Mouse (Mus musculus): Measurements from ENCODE around the gene Zfp362. TPM values are rescaled to one million over a fixed set of nuclear protein-coding genes. Genes with fewer than 3 reads are reported as not detected.
A peak's percentile ranks its signal among the peaks of the same experiment; 100 is the strongest.

The Zfp362 gene
- polyA plus RNA-seq, 1 experiment from 2014 or later = 45.5 TPM

DNA sequence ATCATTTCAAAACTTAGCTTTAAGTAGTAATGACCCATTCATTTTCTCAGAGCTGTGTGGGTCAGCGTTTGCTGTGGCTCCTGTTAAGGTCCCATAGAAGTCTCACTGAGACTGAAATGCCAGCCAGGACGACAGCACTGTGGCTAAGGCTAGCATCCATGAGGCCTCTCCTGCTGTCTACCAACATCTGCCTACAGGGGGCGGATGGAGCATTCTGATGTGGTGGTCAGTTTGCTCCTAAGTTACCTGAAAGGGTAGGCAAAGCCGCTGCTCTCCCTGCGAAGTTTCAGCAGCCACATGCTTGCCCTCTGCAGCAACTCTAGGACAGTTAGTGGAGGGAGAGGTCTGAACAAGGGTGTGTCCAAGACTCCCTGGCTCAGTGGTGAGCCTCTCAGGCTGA, 54.8 kb downstream of the Zfp362 start:
- H3K4me1 ChIP-seq = peaks cover 10% of the 10 kb centered on the region
- H3K9me3 ChIP-seq = no peaks in the 10 kb centered on the region
- ATAC-seq (replicated peaks) = no peak
- peaks cover 92% of the 10 kb centered on the region for H3K36me3 ChIP-seq
- WGBS = 49% methylated on average over 5 of the region's 5 CpGs
- no peak overlapping the region for H3K4me3 ChIP-seq
- H3K4me2 ChIP-seq (replicated peaks) = no peak overlapping the region
- H3K9ac ChIP-seq (replicated peaks) = no peak overlapping the region
- H3K27me3 ChIP-seq = no peaks in the 10 kb centered on the region
- no peak overlapping the region for H3K27ac ChIP-seq (replicated peaks)

- H3K4me1 ChIP-seq = peaks cover 10% of the 10 kb centered on the region
- 0 out of 2 replicates have a peak overlapping the region, but pooled peaks have one; percentile 0 for H3K27ac ChIP-seq (replicated peaks)
- WGBS = 95% methylated on average over 7 of the region's 7 CpGs
- ATAC-seq (replicated peaks) = no peak
- no peak overlapping the region for H3K4me2 ChIP-seq (replicated peaks)
- H3K9ac ChIP-seq (replicated peaks) = no peak overlapping the region
- H3K27me3 ChIP-seq = no peaks in the 10 kb centered on the region
- H3K4me3 ChIP-seq = no peak overlapping the region
- peaks cover 96% of the 10 kb centered on the region for H3K36me3 ChIP-seq
- no peaks in the 10 kb centered on the region for H3K9me3 ChIP-seq
Measured at GRCm38 (mm10) chr4:128748309-128748708, 57.5 kb downstream of the Zfp362 start.

DNA sequence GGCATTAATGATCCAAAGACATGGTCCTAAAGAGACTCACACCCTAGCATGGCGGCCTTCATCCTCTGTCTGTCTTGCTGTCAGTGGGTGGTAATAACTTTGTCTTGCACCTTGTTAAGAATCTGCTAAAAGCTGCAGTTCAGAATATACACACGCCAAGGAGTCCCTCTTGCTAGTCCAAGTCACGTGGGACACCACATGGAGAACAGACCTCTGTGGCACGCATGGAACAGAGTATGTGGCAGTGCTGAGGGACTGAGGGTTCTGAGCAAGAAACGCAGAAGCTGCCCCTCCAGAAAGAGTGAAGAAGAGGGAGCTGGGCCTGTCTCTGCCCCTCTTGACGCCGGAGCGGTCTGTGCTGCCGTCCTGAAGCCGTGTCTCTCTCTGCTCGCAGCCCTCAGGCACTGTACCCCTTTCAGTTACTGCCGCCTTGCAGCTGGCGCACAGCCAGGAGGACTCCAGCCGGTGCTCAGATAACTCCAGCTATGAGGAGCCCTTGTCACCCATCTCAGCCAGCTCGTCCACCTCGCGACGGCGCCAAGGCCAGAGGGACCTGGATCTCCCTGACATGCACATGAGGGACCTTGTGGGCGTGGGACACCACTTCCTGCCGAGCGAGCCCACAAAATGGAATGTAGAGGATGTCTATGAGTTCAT, 58.1 kb downstream of the Zfp362 start:
- 68% methylated on average over 22 of the region's 22 CpGs for WGBS
- no peak overlapping the region for H3K4me3 ChIP-seq
- H3K4me1 ChIP-seq = peaks cover 14% of the 10 kb centered on the region
- ATAC-seq (replicated peaks) = no peak; the same call in 1 of the 2 replicates
- no peak overlapping the region; the same call in 1 of the 2 replicates for H3K27ac ChIP-seq (replicated peaks)
- no peak overlapping the region for H3K4me2 ChIP-seq (replicated peaks)
- no peaks in the 10 kb centered on the region for H3K27me3 ChIP-seq
- H3K36me3 ChIP-seq = peaks cover 90% of the 10 kb centered on the region
- no peak overlapping the region for H3K9ac ChIP-seq (replicated peaks)
- no peaks in the 10 kb centered on the region for H3K9me3 ChIP-seq

GRCm38 (mm10) chr4:128745160-128745559, 60.7 kb downstream of the Zfp362 start:
- no peak for ATAC-seq (replicated peaks)
- no peak overlapping the region for H3K27ac ChIP-seq (replicated peaks)
- peaks cover 25% of the 10 kb centered on the region for H3K4me1 ChIP-seq
- H3K9ac ChIP-seq (replicated peaks) = no peak overlapping the region
- 91% methylated on average over 8 of the region's 8 CpGs for WGBS
- H3K27me3 ChIP-seq = no peaks in the 10 kb centered on the region
- no peak overlapping the region for H3K4me2 ChIP-seq (replicated peaks)
- no peak overlapping the region for H3K4me3 ChIP-seq
- no peaks in the 10 kb centered on the region for H3K9me3 ChIP-seq
- H3K36me3 ChIP-seq = peaks cover 65% of the 10 kb centered on the region

DNA sequence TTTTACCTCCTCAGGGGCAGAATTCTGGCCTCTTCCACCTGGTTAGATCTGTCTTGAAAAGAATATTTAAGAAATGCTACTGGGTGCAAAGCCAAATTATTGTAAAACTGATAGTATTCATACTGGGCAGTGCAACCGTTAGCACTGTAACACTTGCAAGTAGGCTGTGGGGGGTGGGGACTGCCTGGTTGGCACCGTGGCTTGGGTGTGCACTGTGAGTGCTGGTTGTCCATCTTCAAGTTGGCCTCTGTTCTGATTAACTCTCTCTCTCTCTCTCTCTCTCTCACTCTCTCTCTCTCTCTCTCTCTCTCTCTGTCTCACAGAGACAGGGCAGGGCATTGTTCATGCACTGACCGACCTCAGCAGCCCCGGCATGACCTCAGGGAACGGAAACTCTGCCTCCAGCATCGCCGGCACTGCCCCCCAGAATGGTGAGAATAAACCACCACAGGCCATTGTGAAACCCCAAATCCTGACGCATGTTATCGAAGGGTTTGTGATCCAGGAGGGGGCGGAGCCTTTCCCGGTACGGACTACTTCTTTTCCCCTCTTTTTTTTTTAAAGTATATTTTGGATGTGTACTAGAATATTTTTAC, 62.7 kb downstream of the Zfp362 start:
- H3K27me3 ChIP-seq = no peaks in the 10 kb centered on the region
- H3K4me2 ChIP-seq (replicated peaks) = no peak overlapping the region
- no peak overlapping the region for H3K9ac ChIP-seq (replicated peaks)
- H3K27ac ChIP-seq (replicated peaks) = no peak overlapping the region
- H3K4me3 ChIP-seq = no peak overlapping the region
- no peak for ATAC-seq (replicated peaks)
- H3K36me3 ChIP-seq = peaks cover 46% of the 10 kb centered on the region
- no peaks in the 10 kb centered on the region for H3K9me3 ChIP-seq
- H3K4me1 ChIP-seq = peaks cover 29% of the 10 kb centered on the region
- WGBS = 62% methylated on average over 12 of the region's 12 CpGs

DNA sequence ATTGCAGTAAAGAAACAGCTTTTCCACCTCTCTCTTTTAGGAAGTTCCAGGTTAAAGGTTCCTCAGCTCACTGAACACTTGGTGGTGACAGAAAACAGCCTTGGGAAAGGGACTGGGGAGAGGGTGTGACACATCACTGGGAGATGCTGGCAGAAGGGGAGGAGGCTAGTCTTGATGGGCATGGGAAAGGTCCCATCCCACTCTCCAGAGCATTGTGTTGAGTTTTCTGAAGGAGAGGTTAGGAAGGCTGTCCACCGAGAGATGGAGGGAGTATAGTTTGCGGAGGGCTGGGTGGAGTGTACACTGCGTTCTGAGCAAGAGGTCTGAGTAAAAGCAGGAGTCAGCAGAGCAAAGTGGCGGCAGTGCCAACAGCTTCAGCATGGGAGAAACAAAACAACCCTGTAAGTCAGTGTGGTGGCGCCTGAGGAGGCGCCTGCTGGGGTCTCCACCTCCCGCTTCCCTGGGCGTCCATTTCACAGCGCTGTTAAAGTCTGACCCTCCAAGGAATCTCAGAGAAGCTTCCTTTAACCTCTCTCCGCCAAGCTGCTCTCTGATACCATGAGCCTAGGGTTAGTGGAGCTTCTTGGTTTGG, 63.4 kb downstream of the Zfp362 start:
- H3K9me3 ChIP-seq = no peaks in the 10 kb centered on the region
- peaks cover 32% of the 10 kb centered on the region for H3K4me1 ChIP-seq
- H3K4me3 ChIP-seq = no peak overlapping the region
- H3K27me3 ChIP-seq = no peaks in the 10 kb centered on the region
- no peak; the same call in 1 of the 2 replicates for ATAC-seq (replicated peaks)
- 45% methylated on average over 10 of the region's 10 CpGs for WGBS
- peaks cover 39% of the 10 kb centered on the region for H3K36me3 ChIP-seq
- H3K9ac ChIP-seq (replicated peaks) = no peak overlapping the region
- peak overlapping the region; percentile 28; the same call in 1 of the 2 replicates for H3K27ac ChIP-seq (replicated peaks)
- no peak overlapping the region for H3K4me2 ChIP-seq (replicated peaks)

DNA sequence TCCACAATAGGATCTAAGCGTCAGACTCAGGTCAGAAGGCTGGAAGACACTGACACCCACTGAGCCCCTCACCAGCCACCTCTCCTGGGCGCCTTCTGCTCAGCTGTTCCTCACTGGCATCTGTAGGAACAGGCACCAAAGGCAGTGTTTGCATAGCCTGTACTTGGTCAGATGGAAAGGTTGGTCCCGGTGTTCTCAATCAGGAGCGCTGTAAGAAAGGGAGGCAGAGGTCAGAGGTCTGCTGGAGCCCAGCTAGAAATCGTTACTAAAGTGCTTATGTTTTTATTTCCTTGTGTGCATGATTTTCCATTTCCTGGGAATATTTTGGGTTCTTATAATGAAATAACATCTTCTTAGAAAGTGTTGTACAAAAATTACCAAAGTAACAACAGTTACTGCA, 63.9 kb downstream of the Zfp362 start:
- peaks cover 32% of the 10 kb centered on the region for H3K4me1 ChIP-seq
- no peaks in the 10 kb centered on the region for H3K9me3 ChIP-seq
- H3K4me2 ChIP-seq (replicated peaks) = no peak overlapping the region
- H3K27me3 ChIP-seq = no peaks in the 10 kb centered on the region
- H3K27ac ChIP-seq (replicated peaks) = no peak overlapping the region
- no peak for ATAC-seq (replicated peaks)
- H3K9ac ChIP-seq (replicated peaks) = no peak overlapping the region
- 42% methylated on average over 5 of the region's 5 CpGs for whole genome bisulfite sequencing
- H3K4me3 ChIP-seq = no peak overlapping the region
- peaks cover 33% of the 10 kb centered on the region for H3K36me3 ChIP-seq

GRCm38 (mm10) chr4:128740878-128741277, 65.0 kb downstream of the Zfp362 start:
- peaks cover 23% of the 10 kb centered on the region for H3K36me3 ChIP-seq

DNA sequence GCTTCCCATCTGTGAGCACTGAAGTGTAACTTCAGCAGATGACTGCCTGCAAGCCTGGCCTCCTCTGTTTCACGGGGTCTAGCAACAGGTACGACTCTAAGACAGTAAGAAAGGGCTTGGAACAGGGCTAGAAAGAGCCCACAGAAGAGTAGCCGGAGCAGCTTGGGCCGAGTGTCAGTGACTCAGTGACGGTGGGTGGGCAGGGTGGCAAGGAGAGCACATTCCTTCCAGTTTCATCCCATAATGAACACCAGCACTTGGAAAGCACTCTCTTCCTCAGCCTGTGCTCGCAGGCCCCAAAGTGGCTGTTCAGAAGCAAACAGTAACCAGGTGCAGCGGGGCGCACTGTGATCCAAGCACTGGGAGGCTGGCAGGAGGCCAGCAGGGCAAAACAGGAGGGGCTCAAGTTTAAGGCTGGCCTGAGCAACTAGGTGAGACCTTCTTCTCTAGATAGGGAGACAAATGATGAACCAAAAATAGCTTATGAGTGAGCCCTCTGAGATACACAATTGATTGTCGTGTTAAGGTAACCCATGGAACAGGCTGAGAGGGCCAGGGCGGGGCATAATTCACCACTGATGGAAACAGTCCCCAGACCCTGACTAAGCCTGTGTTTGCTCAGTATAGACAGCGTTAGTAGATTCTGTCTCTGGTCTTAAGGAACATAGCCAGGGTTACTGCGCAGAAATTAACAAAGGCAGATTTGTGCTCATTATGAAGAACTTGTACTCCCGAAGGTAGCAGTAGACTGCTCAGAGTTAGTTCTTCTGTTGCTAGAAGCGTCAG, 67.8 kb downstream of the Zfp362 start:
- Histone ChIP-seq H3K4me1 (peaks cover 69% of the 10 kb centered on the region), H3K9me3 (no peaks in the 10 kb centered on the region), H3K9ac (replicated peaks) (no peak overlapping the region; the same call in 1 of the 2 replicates), H3K36me3 (no peaks in the 10 kb centered on the region), H3K27me3 (no peaks in the 10 kb centered on the region), H3K27ac (replicated peaks) (peak overlapping the region; percentile 89), H3K4me3 (no peak overlapping the region), H3K4me2 (replicated peaks) (peak overlapping the region; percentile 9)
- 24% methylated on average over 14 of the region's 14 CpGs for WGBS
- no peak for ATAC-seq (replicated peaks)

More at GRCm38 (mm10) chr4:128740878-128741277, 65.0 kb downstream of the Zfp362 start:
- H3K9ac ChIP-seq (replicated peaks) = no peak overlapping the region
- H3K4me1 ChIP-seq = peaks cover 41% of the 10 kb centered on the region
- no peaks in the 10 kb centered on the region for H3K27me3 ChIP-seq
- no peak overlapping the region for H3K27ac ChIP-seq (replicated peaks)
- no peak for ATAC-seq (replicated peaks)
- no peak overlapping the region for H3K4me2 ChIP-seq (replicated peaks)
- H3K9me3 ChIP-seq = no peaks in the 10 kb centered on the region
- 51% methylated on average over 1 of the region's 1 CpGs for WGBS
- no peak overlapping the region for H3K4me3 ChIP-seq

- WGBS = 2% methylated on average over 6 of the region's 6 CpGs
- H3K27me3 ChIP-seq = no peaks in the 10 kb centered on the region
- H3K27ac ChIP-seq (replicated peaks) = peak overlapping the region; percentile 89
- peak; percentile 55 for ATAC-seq (replicated peaks)
- peaks cover 68% of the 10 kb centered on the region for H3K4me1 ChIP-seq
- no peaks in the 10 kb centered on the region for H3K36me3 ChIP-seq
- H3K4me3 ChIP-seq = no peak overlapping the region
- peak overlapping the region; percentile 33 for H3K4me2 ChIP-seq (replicated peaks)
- H3K9me3 ChIP-seq = no peaks in the 10 kb centered on the region
- H3K9ac ChIP-seq (replicated peaks) = 0 out of 2 replicates have a peak overlapping the region, but pooled peaks have one; percentile 1
Measured at GRCm38 (mm10) chr4:128737137-128737589, 68.7 kb downstream of the Zfp362 start.

DNA sequence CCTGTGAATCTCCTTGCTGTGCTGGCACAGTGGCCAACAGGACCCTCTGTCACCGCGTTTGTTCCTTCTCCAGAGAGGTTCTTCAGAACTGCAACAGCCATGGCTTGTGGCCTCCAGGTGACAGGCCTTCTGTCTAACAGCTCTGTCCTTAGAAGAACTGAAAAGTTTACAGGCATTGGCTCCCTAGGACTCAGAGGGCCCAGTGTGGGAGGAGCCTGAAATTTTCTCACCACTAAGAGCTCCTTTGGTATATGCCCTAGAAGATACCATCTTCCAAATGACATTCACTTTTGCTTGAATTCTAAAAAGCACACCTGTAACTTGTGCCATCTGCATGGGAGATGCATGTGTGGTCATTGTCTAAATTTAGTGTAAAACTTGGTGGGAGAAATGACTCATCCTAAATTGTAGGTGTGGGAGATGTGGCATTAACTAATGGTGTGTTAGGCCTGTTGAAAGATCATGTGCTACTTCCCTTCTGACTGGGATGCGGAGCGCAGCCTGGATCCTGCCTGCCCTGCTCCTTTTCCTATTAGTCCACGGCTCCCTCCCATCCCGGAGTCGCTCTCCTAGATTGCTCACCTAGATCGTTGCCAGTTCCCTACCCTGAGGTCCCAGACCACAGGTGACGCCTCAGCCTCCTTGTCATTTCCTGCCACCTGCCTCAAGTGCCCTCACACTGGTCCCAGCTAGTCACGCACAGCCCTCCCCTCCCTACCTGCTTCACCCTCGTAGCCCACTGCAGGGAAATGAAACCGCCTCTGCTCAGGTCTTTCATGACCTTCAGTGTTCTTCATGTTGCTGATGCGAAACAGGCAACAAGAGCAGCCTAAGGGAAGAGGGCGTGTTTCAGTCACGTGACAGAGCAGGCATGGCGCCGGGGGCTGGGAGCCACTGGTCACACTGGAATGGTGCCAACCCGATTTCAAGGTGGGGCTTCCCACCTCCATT, 70.8 kb downstream of the Zfp362 start:
- peak overlapping the region; percentile 14 for H3K9ac ChIP-seq (replicated peaks)
- ATAC-seq (replicated peaks) = peak; percentile 6; the same call in 1 of the 2 replicates

More for the DNA sequence above, 70.8 kb downstream of the Zfp362 start:
- Histone ChIP-seq H3K27me3 (no peaks in the 10 kb centered on the region), H3K27ac (replicated peaks) (peak overlapping the region; percentile 89), H3K9me3 (no peaks in the 10 kb centered on the region), H3K4me2 (replicated peaks) (peak overlapping the region; percentile 33), H3K4me3 (no peak overlapping the region), H3K4me1 (peaks cover 82% of the 10 kb centered on the region), H3K36me3 (0 out of 2 replicates have a peak, but pooled peaks cover 3% of the 10 kb centered on the region)
- WGBS = 58% methylated on average over 18 of the region's 18 CpGs

All from forebrain, embryonic 15.5 days (tissue).